Mouse (Mus musculus) intestine, embryonic 15.5 days (tissue): ENCODE measurements around the gene Ern1. TPM values are rescaled to one million over a fixed set of nuclear protein-coding genes. Genes with fewer than 3 reads are reported as not detected.

Source experiments
- ATAC-seq: fragments of 200-750 bp; cut with Nextera tagmentation; 2 replicates; pipeline ENCODE4 v1.8.0; 2017; ENCODE audit warnings: moderate TSS enrichment, moderate library complexity
- H3K27ac ChIP-seq: fragments of 300-500 bp; sonication (generic); 2 replicates; pipeline ENCODE4 v1.5.1; 2015; ENCODE audit warnings: mild to moderate bottlenecking, inconsistent platforms
- H3K27me3 ChIP-seq: fragments of 300-500 bp; sonication (generic); replicated peaks from 2 replicates; pipeline ENCODE4 v1.6.1; 2015; ENCODE audit warnings: inconsistent platforms
- H3K36me3 ChIP-seq: fragments of 300-500 bp; sonication (generic); 2 replicates; pipeline ENCODE4 v1.6.1; 2015; ENCODE audit warnings: inconsistent platforms
- H3K4me1 ChIP-seq: fragments of 300-500 bp; sonication (generic); replicated peaks from 2 replicates; pipeline ENCODE4 v1.6.1; 2015; ENCODE audit warnings: inconsistent platforms
- H3K4me2 ChIP-seq: fragments of 300-500 bp; sonication (generic); replicated peaks from 2 replicates; pipeline ENCODE4 v1.6.1; 2015; ENCODE audit warnings: mild to moderate bottlenecking, inconsistent platforms
- H3K4me3 ChIP-seq: fragments of 300-500 bp; sonication (generic); replicated peaks from 2 replicates; pipeline ENCODE4 v1.5.1; 2015; ENCODE audit warnings: inconsistent platforms
- H3K9ac ChIP-seq: fragments of 300-500 bp; sonication (generic); 2 replicates; pipeline ENCODE4 v1.6.1; 2015; ENCODE audit warnings: inconsistent platforms
- H3K9me3 ChIP-seq: fragments of 300-500 bp; sonication (generic); 2 replicates; pipeline ENCODE4 v1.6.1; 2016; ENCODE audit warnings: inconsistent platforms
- WGBS: fragments of 180-500 bp; shearing (Covaris S2); methylation state at CpG from one replicate; pipeline ENCODE4 v1.1.7; 2015; 5-methylcytosine and 5-hydroxymethylcytosine counted together
- polyA plus RNA-seq: library from polyadenylated mRNA; unstranded; fragments of >200 nt; fragmentation: Nextera tagmentation; extraction: Ambion mirVana; gene quantifications from 2 replicates; pipeline ENCODE4 v1.2.1, GENCODE M21; 2015

Ern1 gene
- polyA plus RNA-seq, 1 experiment from 2014 or later: 4.8 TPM

DNA sequence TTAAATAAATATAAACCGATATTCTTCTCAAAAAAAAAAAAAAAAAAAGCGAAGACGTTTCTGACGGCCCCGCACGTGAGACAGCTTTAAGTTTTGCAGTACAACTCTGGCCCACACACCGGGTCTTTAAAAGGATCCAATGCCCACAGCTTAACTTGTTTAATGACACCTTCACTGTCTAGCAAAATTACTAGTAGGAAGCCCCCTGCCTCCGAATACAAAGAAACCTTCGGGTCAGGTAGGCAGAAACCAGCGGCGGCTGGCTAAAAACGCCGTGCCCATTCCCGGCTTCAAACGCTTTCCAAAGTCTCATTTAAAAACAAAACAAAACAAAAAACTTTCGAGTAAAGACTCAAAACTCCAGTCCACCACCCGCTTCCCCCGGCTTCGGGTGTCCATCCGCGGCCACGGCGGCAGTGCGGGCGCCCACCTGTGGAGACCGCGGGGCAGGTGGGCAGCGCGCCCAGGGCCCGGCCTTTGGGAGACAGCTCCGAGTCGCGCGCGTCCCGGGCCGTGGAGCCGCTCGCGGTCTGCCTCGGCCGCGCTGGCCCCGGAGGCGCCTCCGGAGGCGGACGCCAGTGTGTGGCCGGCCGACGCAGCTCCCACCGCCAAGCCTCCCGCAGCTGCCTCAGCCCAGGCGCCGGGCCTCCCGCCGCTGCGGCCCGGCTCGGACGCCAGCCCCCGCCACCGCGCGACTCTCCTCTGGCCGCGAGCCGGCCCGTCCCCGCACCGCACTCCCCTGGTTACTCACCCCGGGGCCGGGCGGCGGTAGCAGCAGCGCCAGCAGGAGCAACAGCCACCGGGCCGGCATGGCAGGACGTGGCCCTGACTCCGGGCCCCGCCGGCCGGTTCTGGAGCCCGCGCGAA is 553 bp downstream of the Ern1 start:
- Histone ChIP-seq H3K9ac (peak overlapping the region; percentile 82), H3K9me3 (no peaks in the 10 kb centered on the region), H3K4me2 (peak overlapping the region; percentile 58), H3K36me3 (no peaks in the 10 kb centered on the region), H3K27ac (peak overlapping the region; percentile 85), H3K4me1 (peaks cover 8% of the 10 kb centered on the region; the same call in 1 of the 2 replicates), H3K27me3 (no peaks in the 10 kb centered on the region), H3K4me3 (peak overlapping the region; percentile 83)
- peak; percentile 82 for ATAC-seq
- WGBS: under 1% methylated on average over 85 of the region's 86 CpGs

DNA sequence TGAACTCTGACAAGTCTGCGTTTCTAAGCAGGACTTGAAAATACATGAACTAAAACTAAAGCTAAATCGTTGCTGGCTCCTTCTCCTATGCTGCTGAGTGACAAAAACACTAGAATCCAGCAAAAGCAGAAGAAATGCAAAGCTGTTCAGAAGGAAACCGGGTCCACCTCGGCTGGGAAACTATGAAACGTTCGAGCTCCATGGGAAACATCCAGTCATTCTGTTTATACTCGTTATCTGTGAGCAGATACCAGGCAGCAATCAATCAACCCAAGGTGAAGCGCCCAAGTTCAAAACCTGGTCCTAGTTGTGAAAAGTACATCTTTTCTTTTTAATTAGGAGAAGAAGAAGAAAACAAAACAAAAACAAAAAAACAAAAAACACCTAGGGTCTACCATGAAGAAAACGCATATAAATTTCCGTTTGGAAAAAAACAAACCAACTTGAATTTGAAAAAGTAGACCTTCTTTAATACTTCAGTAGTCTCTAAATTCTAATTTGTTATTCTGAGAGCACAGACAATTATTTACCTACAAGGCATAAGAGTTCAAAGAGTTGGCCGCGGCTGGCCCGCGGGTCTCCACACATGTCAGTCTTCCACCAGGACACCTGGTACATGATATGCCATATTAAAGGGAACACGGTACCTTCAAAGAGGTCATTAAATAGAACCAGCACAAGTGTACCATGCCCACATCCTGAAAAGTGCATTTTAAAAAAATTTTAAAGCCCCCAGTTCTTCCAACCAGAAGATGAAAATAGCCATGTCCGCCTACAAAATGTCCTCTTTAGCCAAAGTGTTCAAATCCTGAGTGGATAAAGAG is 1.4 kb downstream of the Ern1 start:
- H3K4me3 ChIP-seq: peak overlapping the region; percentile 83
- H3K9me3 ChIP-seq: no peaks in the 10 kb centered on the region
- ATAC-seq: no peak
- peak overlapping the region; percentile 58 for H3K4me2 ChIP-seq
- H3K4me1 ChIP-seq: peaks cover 8% of the 10 kb centered on the region; the same call in 1 of the 2 replicates
- WGBS: 26% methylated on average over 16 of the region's 16 CpGs
- no peaks in the 10 kb centered on the region for H3K27me3 ChIP-seq
- peak overlapping the region; percentile 82; the same call in 1 of the 2 replicates for H3K9ac ChIP-seq
- H3K27ac ChIP-seq: no peak overlapping the region
- H3K36me3 ChIP-seq: no peaks in the 10 kb centered on the region

GRCm38 (mm10) chr11:106485611-106486010 is 2.0 kb downstream of the Ern1 start:
- WGBS: 69% methylated on average over 4 of the region's 4 CpGs
- Histone ChIP-seq H3K9ac (no peak overlapping the region), H3K36me3 (no peaks in the 10 kb centered on the region), H3K27me3 (no peaks in the 10 kb centered on the region), H3K4me1 (peaks cover 8% of the 10 kb centered on the region; the same call in 1 of the 2 replicates), H3K27ac (no peak overlapping the region), H3K4me3 (no peak overlapping the region), H3K4me2 (no peak overlapping the region), H3K9me3 (no peaks in the 10 kb centered on the region)
- no peak for ATAC-seq

- H3K9ac ChIP-seq: no peak overlapping the region
- peaks cover 5% of the 10 kb centered on the region; the same call in 1 of the 2 replicates for H3K4me1 ChIP-seq
- WGBS: 81% methylated on average over 4 of the region's 4 CpGs
- H3K4me3 ChIP-seq: no peak overlapping the region
- no peak overlapping the region for H3K4me2 ChIP-seq
- H3K27me3 ChIP-seq: no peaks in the 10 kb centered on the region
- H3K9me3 ChIP-seq: no peaks in the 10 kb centered on the region
- no peak overlapping the region for H3K27ac ChIP-seq
- ATAC-seq: no peak
- H3K36me3 ChIP-seq: no peaks in the 10 kb centered on the region
Observed at GRCm38 (mm10) chr11:106484875-106485274, 2.8 kb downstream of the Ern1 start.

DNA sequence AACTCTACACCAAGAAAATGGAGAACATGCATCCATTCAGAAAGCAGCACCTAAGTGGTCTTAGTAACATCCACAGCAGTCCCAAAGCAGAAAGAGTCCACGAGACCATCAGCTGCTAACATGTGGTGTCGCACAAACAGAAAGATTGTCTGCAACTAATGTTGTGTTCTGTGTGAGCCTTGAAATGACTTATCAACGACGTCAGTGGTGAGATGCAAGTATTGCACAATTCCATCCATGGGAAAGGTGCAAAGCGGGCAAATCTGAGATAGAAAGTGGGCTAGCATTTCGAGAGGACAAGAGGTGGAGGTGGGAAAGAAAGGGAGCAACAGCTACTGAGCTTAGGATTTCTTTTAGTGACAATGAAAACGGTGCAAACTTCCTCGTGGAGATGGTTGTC is 4.8 kb downstream of the Ern1 start:
- Histone ChIP-seq H3K4me3 (no peak overlapping the region), H3K4me1 (peaks cover under 1% of the 10 kb centered on the region; the same call in 1 of the 2 replicates), H3K9ac (no peak overlapping the region), H3K9me3 (no peaks in the 10 kb centered on the region), H3K36me3 (no peaks in the 10 kb centered on the region), H3K27ac (no peak overlapping the region), H3K27me3 (no peaks in the 10 kb centered on the region), H3K4me2 (no peak overlapping the region)
- 85% methylated on average over 8 of the region's 8 CpGs for WGBS
- ATAC-seq: no peak

DNA sequence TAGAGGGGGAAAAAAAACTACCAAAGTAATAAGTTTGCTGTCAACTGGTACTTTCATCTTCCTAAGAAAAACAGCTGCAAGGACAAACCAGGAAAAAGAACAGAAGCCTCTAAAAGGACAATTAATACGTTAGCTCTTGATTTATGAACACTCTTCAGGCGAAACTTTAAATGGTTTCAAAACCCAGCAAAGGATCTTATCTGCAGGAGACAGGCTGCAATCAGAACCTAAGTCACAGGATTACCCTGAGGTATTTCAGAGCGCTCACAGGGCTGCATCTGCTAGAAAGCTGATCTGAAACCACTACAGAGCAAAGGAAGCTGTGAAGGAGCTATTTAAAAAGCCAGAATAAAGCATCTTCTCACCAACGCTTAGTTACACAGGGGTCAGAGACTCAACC is 6.0 kb downstream of the Ern1 start:
- 24% methylated on average over 4 of the region's 4 CpGs for WGBS
- Histone ChIP-seq H3K9ac (no peak overlapping the region), H3K9me3 (no peaks in the 10 kb centered on the region), H3K27ac (no peak overlapping the region), H3K4me2 (no peak overlapping the region), H3K4me3 (no peak overlapping the region), H3K4me1 (no peaks in the 10 kb centered on the region), H3K36me3 (no peaks in the 10 kb centered on the region), H3K27me3 (no peaks in the 10 kb centered on the region)
- no peak for ATAC-seq

GRCm38 (mm10) chr11:106480530-106480885 is 7.1 kb downstream of the Ern1 start:
- 63% methylated on average over 3 of the region's 3 CpGs for WGBS

GRCm38 (mm10) chr11:106479619-106480529 is 7.8 kb downstream of the Ern1 start:
- no peaks in the 10 kb centered on the region for H3K9me3 ChIP-seq
- no peak overlapping the region for H3K4me2 ChIP-seq
- no peaks in the 10 kb centered on the region for H3K36me3 ChIP-seq
- H3K27me3 ChIP-seq: no peaks in the 10 kb centered on the region
- H3K4me3 ChIP-seq: no peak overlapping the region
- H3K27ac ChIP-seq: no peak overlapping the region
- no peaks in the 10 kb centered on the region for H3K4me1 ChIP-seq
- ATAC-seq: no peak
- H3K9ac ChIP-seq: no peak overlapping the region
- 74% methylated on average over 9 of the region's 9 CpGs for WGBS

More at GRCm38 (mm10) chr11:106480530-106480885, 7.1 kb downstream of the Ern1 start:
- no peak for ATAC-seq
- Histone ChIP-seq H3K4me2 (no peak overlapping the region), H3K9me3 (no peaks in the 10 kb centered on the region), H3K9ac (no peak overlapping the region), H3K27ac (no peak overlapping the region), H3K4me3 (no peak overlapping the region), H3K27me3 (no peaks in the 10 kb centered on the region), H3K36me3 (no peaks in the 10 kb centered on the region), H3K4me1 (no peaks in the 10 kb centered on the region)

- no peak for ATAC-seq
- Histone ChIP-seq H3K27ac (no peak overlapping the region), H3K9me3 (no peaks in the 10 kb centered on the region), H3K4me1 (no peaks in the 10 kb centered on the region), H3K4me3 (no peak overlapping the region), H3K36me3 (no peaks in the 10 kb centered on the region), H3K4me2 (no peak overlapping the region), H3K27me3 (no peaks in the 10 kb centered on the region), H3K9ac (no peak overlapping the region)
- WGBS: 46% methylated on average over 1 of the region's 1 CpGs
Observed at GRCm38 (mm10) chr11:106478745-106479144, 8.9 kb downstream of the Ern1 start.

GRCm38 (mm10) chr11:106477505-106478160 is 10.0 kb downstream of the Ern1 start:
- H3K9ac ChIP-seq: no peak overlapping the region
- no peak for ATAC-seq
- no peaks in the 10 kb centered on the region for H3K4me1 ChIP-seq
- no peak overlapping the region for H3K4me3 ChIP-seq
- no peaks in the 10 kb centered on the region for H3K9me3 ChIP-seq
- no peak overlapping the region for H3K4me2 ChIP-seq
- H3K36me3 ChIP-seq: no peaks in the 10 kb centered on the region
- H3K27me3 ChIP-seq: no peaks in the 10 kb centered on the region
- 96% methylated on average over 4 of the region's 4 CpGs for WGBS
- no peak overlapping the region for H3K27ac ChIP-seq

- no peak overlapping the region for H3K27ac ChIP-seq
- ATAC-seq: no peak
- H3K27me3 ChIP-seq: no peaks in the 10 kb centered on the region
- 85% methylated on average over 1 of the region's 1 CpGs for WGBS
- no peaks in the 10 kb centered on the region; the same call in 1 of the 2 replicates for H3K4me1 ChIP-seq
- no peak overlapping the region for H3K4me2 ChIP-seq
- no peaks in the 10 kb centered on the region for H3K36me3 ChIP-seq
- no peak overlapping the region for H3K4me3 ChIP-seq
- no peaks in the 10 kb centered on the region for H3K9me3 ChIP-seq
- H3K9ac ChIP-seq: no peak overlapping the region
Observed at GRCm38 (mm10) chr11:106475309-106475708, 12.3 kb downstream of the Ern1 start.
